Mouse (Mus musculus) layer of hippocampus, postnatal 14 days (tissue): ENCODE data around the gene Actr6. TPM values are rescaled to one million over a fixed set of nuclear protein-coding genes. Genes with fewer than 3 reads are reported as not detected.
"Not testable (repeated sequence)": the region's sequence is repeated elsewhere in the genome, so short reads cannot be mapped to it uniquely, and the experiment has no call there.

ENCODE experiments used
- DNase-seq, 2 experiments: peaks; one replicate each; pipeline ENCODE4 v3.0.0; 2021 to 2022; ENCODE audit warnings: low spot score in 2 of 2, mixed read lengths in 1 of 2
- total RNA-seq, 2 experiments: library from RNA; stranded (reverse); gene quantifications; 2 replicates each; pipeline ENCODE4 v1.2.3; 2021

Actr6 gene
- total RNA-seq, 2 experiments from 2014 or later, result 19.9 to 27.5 TPM

DNA sequence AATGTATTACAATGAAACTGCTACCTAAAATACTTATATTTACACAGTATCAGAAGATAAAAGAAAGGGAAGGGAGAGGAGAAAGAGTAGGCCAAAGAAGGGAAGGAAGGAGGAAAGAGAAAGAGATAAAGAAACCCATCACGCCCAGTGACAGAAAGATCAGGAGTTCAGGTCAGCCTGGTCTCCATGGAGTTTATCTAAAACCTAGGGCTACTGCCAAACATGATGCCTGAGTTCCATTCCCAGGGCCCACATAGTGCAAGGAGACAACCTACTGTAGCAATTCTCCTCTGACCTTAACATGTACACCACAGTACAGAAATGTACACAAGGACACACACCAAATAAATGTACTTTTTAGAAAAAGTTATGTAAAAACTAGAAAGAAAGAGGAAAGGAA is 49.9 kb downstream of the Actr6 start:
- DNase-seq, result no peak

DNA sequence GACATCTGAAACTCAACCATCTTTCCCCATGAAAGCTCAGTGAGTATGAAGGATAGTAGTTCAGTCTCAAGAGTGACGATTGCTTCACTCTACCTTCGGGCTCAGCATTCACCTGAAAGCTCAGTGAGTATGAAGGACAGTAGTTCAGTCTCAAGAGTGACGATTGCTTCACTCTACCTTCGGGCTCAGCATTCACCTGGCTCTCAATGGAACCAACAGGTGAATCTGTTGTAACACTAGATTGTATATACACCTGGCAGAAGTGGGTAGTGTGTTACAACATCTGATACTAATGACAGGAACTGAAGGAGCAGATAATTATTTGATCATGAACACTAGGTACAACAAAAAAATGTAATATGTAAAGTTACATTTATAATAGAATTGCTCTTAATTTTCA is 50.4 kb downstream of the Actr6 start:
- no peak for DNase-seq

DNA sequence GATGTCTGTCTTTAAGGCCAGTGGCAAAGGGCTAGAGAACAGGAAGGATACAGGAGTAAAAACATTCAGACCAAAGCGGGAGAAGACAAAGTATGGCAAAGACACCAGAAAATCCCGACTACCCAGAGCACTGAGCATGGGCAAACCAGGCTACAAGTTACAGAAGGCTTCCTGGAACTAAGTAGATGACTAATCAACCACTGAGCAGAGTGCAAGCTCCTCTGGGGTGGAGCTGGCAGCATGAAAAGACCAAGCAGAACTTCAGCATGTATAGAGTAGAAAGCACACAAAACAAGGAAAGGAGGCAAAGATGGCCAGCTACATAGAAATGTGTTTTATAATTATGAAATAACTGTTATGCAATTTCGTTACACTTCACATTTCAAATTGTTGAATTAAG is 51.6 kb downstream of the Actr6 start:
- DNase-seq, result no peak

DNA sequence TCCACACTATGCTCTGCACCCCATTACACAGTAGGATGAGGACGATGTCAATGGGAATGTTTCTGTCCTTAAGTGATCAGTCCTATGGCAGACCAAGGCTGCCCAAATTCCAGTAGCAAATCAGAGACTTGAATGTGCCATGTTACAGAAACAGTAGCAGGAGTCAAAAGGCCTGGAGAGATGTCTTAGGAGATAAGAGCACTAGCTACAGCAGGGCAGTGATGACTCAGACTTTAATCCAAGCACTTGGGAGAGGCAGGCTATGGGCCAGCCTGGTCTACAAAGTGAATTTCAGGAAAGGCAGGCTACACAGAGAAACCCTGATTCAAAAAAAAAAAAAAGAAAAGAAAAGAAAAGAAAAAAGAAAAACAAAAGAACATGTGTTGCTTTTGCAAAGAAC is 52.6 kb downstream of the Actr6 start:
- DNase-seq, result no peak

DNA sequence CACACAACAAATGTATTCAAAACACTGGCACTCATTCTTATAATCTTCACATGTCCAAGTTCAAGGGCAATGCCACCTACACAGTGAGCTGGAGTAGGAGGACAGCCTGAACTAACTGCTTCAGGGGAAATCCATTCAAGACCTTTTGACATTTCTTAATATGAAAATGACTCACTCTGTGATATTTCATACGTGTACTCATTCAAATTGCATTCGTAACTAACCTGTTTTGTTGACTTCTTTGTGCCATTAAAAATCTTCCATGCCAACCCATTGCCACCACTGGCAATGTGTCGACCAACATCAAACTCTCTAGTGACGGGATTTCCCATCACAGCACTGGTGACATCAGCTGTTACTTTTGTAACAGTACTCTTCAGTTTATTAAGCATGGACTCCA is 54.0 kb downstream of the Actr6 start:
- no peak for DNase-seq

GRCm38 (mm10) chr10:89676609-89677008 is 55.5 kb downstream of the Actr6 start:
- no peak for DNase-seq

DNA sequence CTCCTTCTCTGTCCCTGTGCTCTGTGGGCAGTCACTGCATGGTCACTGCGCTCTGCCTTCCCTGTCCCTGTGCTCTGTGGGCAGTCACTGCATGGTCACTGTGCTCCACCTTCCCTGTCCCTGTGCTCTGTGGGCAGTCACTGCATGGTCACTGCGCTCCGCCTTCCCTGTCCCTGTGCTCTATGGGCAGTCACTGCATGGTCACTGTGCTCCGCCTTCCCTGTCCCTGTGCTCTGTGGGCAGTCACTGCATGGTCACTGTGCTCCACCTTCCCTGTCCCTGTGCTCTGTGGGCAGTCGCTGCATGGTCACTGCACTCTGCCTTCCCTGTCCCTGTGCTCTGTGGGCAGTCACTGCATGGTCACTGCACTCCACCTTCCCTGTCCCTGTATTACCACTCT is 61.7 kb downstream of the Actr6 start:
- DNase-seq, result not testable (repeated sequence)

DNA sequence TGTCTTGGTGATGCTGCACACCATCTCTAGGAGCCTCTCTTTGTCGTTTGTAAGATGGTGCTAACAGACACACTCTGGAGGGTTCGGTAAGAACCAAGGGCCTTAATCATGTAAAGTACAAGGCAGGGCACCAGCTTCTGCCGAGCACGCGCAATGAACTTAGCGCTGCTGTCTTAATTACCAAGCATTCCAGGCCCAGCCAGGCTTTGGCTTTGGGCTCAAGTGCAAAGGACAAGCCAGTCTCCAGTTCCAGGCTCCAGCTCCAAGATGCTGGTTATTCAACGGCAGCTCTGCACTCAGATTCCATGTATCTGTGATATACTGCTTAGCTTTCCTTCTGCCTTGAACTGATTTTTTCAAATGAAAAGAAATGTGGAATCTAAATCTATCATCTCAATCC is 64.5 kb downstream of the Actr6 start:
- no peak for DNase-seq

DNA sequence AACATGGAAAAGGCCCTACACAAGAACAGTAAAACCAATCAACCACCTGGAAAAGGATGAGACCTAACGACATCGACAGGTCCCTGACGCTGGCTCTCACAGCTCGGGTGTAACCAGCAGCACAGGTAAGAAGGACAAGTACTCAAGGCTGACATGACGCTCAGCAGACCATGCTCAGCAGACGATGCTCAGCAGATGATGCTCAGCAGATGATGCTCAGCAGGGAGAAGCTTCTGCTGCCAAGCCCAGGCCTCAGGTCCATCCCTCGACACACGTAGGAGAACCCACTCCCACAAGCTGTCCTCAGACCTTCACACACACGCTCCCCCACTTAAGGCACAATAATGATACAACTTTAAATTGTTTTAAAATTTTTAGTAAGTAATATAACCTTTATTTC is 66.4 kb downstream of the Actr6 start:
- no peak for DNase-seq

DNA sequence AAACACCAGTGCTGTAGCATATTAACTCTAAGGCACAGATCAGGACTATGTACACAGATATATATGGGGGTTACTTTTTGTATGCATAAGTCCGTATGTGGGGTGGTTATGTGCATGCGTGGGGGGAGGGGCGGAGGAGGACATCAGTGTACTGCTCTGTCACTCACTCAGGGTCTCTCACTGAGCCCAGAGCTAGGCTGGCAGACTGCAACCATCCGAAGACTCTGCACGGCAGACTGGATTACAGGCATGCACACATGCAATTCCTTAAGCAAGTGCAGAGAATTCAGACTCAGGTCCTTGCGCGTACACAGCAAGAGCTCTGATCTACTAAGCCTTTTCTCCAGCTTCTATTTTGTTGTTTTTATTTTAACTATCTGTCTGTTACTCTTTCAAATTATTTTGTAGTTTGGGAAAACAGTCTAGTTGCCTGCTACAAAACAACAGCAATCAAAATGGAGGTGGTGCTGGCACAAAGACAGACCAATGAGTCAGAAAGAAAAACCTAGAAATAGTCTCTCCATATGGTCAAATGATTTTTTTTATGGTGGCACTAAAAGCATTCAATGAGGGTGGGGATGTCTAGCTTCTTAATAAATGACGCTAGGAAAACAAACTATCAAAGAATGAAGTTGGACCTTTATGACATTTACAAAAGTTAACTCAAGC is 67.0 kb downstream of the Actr6 start:
- DNase-seq, result no peak

Other genes with a start within 250 kb of the Actr6 start
- gene Nr1h4, start 198.7 kb downstream of the Actr6 start, total RNA-seq, result under 1 TPM in 1 of 2 experiments, not detected in 1; 0.32 TPM
- gene Slc17a8, start 111.0 kb downstream of the Actr6 start, total RNA-seq, result 1 to 10 TPM; 3.5 to 5.4 TPM
- gene Scyl2, start 46.0 kb downstream of the Actr6 start, total RNA-seq, result 10 to 100 TPM; 26.0 to 29.2 TPM
- 10 to 100 TPM; 81.7 to 87.2 TPM for gene Uhrf1bp1l, start 12.7 kb upstream of the Actr6 start, total RNA-seq
- gene Anks1b, start 141.2 kb upstream of the Actr6 start, total RNA-seq, result 100 to 1,000 TPM; 462 to 539 TPM